Mouse (Mus musculus) spleen, postnatal 14 days (tissue): ENCODE measurements around the gene Erich3.

Experiments
- DNase-seq, 2 experiments: peaks; one replicate each; pipeline ENCODE4 v3.0.0; 2021 to 2022; ENCODE audit warnings: low spot score in 2 of 2

Gene Erich3

DNA sequence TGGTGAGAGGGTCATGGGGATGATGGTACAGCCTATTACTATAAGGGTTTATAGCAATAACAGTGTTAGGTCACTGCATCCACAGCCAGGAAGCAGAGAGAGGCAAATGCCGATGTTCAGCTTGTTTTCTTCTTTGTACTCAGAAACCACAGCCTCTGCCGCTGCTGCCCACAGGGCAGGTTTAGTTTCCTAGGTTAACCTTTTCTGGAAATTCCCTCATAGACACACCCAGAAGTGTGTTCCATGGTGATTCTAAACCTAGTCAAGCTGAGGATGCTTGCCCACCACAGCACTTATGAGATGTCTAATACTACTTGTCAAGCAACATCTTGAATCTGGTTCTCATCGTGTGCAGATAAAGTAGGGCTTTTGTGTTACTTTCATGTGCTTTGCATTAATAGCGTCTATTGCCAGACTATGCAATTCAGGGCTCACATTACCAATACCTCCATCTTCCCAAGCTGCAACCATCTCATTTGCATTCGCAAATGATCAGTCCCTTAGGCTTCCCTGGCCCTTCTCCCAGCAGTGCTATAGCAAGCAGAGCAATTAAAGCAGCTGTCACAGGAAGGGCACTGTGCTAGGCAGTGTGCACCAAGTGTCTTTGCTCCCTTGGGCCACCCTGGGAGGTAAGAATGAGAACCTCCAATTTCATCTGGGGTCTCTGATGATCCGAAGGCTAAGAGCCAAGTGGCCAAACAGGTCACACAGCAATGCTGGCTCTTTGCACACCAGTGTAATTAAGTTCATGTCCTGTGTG lies 115.4 kb downstream of the Erich3 start:
- DNase-seq = no peak

- no peak for DNase-seq
Measured at GRCm38 (mm10) chr3:154786354-154786753, 122.7 kb downstream of the Erich3 start.

- DNase-seq = no peak
Measured at GRCm38 (mm10) chr3:154787611-154788010, 124.0 kb downstream of the Erich3 start.

DNA sequence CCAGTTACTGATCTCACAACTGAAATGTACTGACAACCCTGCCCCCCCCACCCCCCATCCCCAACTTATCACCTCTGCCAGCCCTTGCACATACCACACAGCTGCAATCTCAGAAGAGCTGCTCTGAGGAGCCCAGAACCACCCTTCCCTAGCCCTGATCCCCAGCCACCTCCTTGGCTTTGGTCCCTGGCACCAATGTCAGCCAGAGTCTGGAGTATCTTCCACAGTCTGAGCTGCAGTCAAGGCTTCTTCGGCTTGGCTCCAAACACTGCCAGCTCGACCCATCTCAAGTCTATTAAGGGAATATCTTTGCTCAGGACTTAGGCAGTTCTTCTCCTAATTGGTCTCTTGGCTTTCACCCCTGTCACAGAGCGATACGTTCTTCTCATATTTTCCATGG lies 129.9 kb downstream of the Erich3 start:
- no peak for DNase-seq

DNA sequence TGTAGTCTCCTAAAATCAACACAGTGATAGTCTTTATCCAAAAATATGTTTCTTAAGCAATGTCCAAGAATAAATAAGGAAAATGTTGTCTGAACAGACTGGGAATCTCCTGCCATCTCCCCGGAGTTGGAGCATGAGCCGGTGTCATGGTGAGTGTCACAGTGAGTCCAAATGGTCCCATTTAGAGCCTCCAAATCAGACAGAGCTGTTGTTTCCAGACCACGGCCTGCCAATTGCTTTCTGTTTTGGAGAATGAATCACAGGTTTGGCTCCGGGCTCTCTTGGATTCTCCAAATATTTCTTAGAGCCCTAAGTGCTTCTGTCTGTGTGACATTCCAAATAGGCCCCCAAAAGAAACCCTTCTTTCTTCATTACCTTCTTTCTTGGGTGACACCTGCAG lies 135.1 kb downstream of the Erich3 start:
- DNase-seq = no peak

DNA sequence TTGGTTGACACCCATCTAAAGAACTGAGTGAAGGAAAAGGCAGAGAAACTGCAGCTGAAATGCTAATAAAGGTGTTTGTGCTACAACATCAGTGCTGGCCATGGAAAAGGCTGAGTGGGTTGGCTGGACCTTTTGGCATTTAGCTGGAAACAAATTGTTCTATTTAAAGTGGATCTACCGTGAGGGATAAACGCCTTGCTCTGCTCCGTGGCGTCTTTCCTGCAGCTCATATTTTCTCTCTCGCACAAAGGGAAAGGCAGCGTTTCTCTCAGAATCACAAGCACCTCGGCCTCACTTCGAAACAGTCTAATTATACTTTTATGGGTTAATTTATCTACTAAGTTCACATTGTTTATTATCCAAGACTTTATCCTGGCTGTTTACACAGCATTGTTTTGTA lies 136.8 kb downstream of the Erich3 start:
- no peak for DNase-seq

GRCm38 (mm10) chr3:154800888-154801429 lies 137.3 kb downstream of the Erich3 start:
- no peak for DNase-seq

DNA sequence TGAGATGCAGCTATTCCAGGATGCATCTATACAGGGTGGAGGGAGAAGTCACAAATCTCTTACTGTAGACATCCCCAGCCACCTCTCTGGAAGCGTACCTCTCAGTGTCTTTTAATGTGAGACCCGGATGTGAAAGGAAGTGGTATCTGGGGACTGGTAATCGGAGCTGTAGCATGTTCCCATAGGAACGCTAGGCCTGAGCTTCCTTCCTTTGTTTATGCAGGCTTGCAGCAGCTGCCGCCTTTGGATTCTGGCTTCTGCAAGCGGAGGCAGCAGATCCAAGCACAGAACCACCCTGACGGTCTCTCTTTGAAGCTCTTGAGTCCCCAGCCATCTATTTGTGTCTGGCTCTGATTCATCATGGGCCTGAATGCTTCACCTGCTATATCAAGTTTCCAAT lies 143.0 kb downstream of the Erich3 start:
- no peak for DNase-seq

DNA sequence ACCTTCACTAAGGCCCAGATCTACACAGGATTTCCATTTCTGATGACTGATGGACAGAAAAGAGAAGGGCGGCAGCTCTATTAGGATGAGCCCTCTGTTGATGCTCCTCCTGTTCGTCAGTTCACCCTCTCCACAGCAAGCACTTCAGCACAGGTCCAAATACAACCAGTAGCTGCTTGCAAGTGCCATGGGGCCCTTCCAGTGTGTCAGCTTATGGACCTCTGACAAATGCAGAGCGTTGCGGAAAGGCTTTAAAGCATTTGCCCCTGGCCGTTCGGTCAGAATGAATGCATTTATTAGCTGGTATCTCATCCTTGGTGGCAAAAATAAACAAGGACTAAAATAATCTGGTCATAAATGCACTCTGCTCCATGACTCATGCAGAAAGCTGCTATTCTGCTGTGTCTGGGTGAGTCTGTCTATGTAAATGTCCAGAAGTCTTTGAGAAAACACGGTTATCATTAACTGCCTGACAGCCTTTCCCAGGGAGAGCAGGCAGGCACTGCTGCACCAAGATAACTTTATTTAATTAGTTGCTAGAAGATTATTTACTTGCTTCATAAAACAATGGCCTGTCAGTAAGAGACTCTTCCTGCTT lies 146.7 kb downstream of the Erich3 start:
- DNase-seq = no peak

DNA sequence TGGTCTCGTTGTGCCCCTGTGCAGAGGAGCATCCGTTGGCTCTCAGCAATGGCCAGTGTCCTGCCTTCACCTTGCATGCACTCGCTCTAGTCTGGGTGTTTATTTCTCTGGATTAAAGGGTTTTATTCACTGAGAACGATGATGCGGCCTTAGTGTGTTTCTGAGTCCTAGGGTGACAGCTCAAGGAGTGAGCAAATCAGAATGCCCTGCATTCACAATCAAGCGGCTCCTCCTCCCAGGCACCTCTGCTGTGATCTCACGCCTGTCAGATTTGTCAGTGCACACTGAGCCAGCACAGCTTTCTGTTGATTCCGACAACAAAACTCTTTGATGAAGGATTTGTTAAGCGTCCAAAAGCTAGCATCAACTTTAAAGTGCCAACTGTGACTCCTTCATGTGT lies 147.6 kb downstream of the Erich3 start:
- DNase-seq = no peak

DNA sequence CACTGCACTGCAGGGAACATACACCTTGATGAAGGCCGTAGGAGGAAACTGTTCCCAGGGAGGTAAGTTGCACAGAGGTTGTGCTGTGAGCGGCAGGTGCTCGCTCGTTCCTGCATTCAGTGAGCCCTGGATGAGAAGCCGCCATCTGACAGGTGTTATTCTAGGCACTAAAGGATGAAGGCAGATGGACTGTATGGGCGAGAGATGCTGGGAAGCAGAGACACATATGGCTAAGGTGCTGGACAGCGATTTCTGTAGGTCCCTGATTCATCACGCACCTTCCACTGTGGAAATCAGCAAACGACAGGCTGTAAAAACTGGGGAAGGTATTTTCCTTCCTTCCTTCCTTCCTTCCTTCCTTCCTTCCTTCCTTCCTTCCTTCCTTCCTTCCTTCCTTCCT lies 148.2 kb downstream of the Erich3 start:
- no peak for DNase-seq

DNA sequence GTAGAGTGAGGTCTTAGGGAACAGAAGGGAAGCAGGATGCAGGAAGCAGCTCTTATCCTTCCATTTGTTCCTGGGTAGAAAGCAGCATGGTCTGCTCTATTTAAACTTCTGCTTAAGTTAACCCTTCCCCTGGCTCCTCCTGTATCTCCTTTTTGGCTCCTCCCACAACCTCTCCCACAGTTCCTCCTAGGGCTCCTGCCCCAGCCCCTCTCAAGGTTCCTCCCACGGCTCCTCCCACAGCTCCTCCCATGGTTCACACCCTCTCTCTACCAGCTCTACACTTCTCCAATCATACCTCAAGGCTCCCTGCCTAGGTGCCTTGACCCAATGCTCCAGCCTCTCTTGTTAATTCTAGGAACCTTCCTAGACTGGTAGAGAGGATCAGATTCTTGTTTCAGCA lies 149.2 kb downstream of the Erich3 start:
- no peak for DNase-seq

DNA sequence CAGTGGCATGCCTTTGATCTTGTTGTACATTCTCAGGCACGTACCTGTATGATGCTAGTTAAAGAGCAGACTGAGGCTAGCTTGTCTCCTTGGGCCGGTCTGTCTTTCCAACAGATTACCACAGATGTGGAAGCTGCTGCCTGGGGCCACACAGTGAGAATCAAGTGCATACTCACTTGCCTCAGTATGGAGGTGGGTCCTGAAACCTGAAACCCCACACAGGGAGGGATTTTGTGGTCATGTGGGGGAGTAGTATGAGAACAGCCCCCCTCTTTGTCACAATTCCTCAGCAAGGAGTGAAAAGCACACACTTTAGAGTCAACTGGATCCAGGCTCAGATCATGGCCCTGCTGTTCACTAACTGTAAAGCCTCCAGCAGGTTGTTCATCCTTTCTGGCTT lies 151.9 kb downstream of the Erich3 start:
- no peak for DNase-seq

- DNase-seq = no peak
Measured at GRCm38 (mm10) chr3:154816231-154816630, 152.6 kb downstream of the Erich3 start.

DNA sequence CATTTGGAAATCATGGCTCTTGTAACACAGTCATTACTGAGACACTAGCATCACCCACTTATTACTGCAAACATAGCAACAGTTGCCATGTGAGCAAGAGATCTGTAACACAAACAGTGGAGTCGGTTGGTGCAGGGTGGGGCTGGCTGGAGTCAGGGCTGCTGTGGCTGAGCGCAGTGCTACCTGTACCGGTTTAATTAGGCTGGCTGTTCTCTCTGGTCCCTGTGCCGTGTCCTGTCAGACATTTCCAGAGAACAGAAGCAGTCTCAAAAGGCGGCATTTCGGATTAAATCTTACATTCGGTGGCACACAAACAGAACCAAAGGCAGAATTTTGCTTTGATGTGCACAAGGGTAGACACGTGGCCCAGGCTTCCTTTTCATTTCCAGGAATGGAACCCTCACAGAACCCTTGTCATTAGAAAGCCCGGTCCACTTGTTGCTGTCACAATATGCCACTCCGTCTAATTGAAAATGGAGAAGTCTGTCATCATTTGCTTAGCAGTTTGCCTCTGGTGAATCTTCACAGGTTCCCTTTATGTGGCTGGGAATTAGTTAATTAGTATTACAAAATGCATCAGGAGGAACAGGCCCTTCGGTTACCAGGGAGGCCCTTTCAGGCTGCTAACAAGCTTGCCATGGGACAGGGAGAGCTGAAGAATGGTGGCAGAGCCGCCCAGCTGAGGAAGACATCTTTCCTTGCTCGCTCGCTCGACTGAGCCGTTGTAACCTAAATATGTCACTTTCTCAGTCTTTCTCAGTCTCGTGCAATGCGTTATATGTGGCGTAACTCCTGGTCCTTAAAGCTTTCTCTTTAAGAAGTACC lies 153.4 kb downstream of the Erich3 start:
- DNase-seq = no peak
